Mouse (Mus musculus) E14TG2a.4 (cell line): ENCODE results near the gene Rps6ka2.

Source experiments
- CTCF ChIP-seq: conservative IDR thresholded peaks from 2 replicates; pipeline ENCODE4 v1.5.1; 2014; ENCODE audit warnings: low read length
- NANOG ChIP-seq: IDR thresholded peaks from 2 replicates; pipeline ENCODE4 v1.6.1; 2014; ENCODE audit warnings: borderline replicate concordance, low read length, mixed read lengths

DNA sequence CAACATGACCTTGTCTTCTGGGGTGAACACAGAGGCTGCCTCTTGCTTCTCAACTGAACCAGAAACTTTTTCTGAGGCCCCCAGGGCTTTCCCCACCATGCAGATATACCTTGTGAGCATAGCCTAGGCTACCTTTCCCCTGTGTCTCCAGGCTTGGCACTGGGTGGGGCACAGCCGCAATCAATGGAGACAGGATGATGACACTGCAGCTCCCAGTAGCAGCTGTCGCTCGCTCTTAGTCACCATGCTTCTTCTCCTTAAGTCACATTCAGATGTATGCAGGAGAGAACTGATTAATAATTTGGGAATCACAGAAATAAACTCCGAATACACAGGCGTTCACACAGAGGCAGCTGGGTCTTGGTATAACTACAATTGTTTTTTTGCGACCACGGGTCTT, 4.4 kb upstream of the Rps6ka2 start:
- TF ChIP-seq CTCF (no peak), NANOG (no peak)
